In the genomic region with DNA sequence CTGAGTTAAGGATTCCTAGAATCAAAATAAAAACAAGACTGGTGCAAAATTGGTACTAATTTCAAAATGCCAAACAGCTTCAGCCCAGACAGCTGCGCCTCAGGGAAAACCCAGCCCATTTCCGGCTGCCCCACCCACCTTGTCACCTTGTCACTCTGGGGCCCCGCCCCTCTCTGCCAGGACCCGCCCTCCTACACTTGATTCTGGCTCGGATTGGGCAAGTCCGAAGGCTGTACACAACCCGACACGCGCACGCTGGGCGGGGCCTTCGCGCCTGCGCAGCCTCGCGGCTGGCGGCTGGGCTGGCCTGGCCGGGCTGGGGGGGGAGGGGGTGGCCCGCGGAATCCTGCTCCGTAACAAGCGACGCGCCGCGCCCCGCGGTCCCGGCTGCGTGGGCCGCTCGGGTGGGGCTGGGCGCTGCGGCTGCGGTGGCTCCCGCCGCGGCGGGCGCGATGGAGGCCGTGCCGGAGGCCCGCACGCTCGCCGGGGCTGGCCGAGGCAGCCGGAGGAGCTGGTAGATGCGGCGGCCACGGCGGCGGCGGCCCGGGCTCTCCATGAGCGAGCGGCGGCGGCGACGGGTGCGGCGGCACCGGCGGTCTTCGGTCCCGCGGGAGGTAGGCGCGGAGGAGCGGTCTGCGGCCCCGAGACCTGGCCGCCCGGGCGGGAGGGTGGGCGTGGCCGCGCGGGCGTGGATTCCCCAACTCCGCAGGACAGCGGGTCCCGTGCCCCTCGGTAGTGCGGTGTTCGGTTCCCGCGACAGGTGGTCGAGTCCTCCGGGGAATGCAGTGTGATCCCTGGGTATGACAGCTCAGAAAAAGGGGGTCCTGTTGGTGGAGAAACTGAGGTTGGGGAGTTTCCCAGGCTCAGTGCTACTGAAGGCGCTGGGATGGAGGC, we compare ENCODE assay signal across 8 mouse cellular contexts. TPM values are rescaled to one million over a fixed set of nuclear protein-coding genes. Genes with fewer than 3 reads are reported as not detected.
A peak's percentile ranks its signal among the peaks of the same experiment; 100 is the strongest.
DNase-seq lines count a peak whose midpoint lies in the region; ATAC-seq lines count a peak whose summit lies in the region.

A gene (plus strand): TSS at position 329 of the 894 bp plus-strand sequence.

- intact Hi-C loops in heart, postnatal 14 days (cut with DNase I), result loop anchor here (2.0 to 10.0 kb wide), 2 partner anchors 49 to 257 kb away; a partner anchor contains a TSS

- WGBS in forebrain, embryonic 14.5 days, result under 1% methylated on average over 43 of the region's 93 CpGs
- WGBS in neural tube, embryonic 15.5 days, result under 1% methylated on average over 76 of the region's 93 CpGs

- 0 out of 2 replicates have a peak, but pooled peaks cover 5% of the 10 kb centered on the region for H3K36me3 ChIP-seq in forebrain, embryonic 14.5 days (ENCODE audit: control insufficient read depth, insufficient read depth, low read length)
- H3K36me3 ChIP-seq in neural tube, embryonic 15.5 days, result peaks cover 12% of the 10 kb centered on the region

- H3K4me2 ChIP-seq in forebrain, embryonic 14.5 days (ENCODE audit: low read length), result peak within 1 kb of the TSS; percentile 79
- peak within 1 kb of the TSS; percentile 70 for H3K4me2 ChIP-seq in neural tube, embryonic 15.5 days

- H3K27ac ChIP-seq in forebrain, embryonic 14.5 days (ENCODE audit: low read depth, low read length), result peak within 1 kb of the TSS; percentile 70
- peak within 1 kb of the TSS; percentile 84 for H3K27ac ChIP-seq in neural tube, embryonic 15.5 days (replicated peaks)

- peak; percentile 100 for ATAC-seq in forebrain, embryonic 14.5 days
- peak; percentile 100 for ATAC-seq in neural tube, embryonic 15.5 days (ENCODE audit: low FRiP score)

- H3K27me3 ChIP-seq in forebrain, embryonic 14.5 days (replicated peaks; ENCODE audit: control insufficient read depth, insufficient read depth, low read length), result no peaks in the 10 kb centered on the region
- 0 out of 2 replicates have a peak, but pooled peaks cover 2% of the 10 kb centered on the region for H3K27me3 ChIP-seq in neural tube, embryonic 15.5 days (replicated peaks)

- peak within 1 kb of the TSS; percentile 74 for H3K4me3 ChIP-seq in forebrain, embryonic 14.5 days (ENCODE audit: low read depth, low read length)
- peak within 1 kb of the TSS; percentile 85 for H3K4me3 ChIP-seq in neural tube, embryonic 15.5 days (replicated peaks)

- no peaks in the 10 kb centered on the region for H3K4me1 ChIP-seq in forebrain, embryonic 14.5 days (ENCODE audit: control insufficient read depth, insufficient read depth, low read length)
- peaks cover 11% of the 10 kb centered on the region; the same call in 1 of the 2 replicates for H3K4me1 ChIP-seq in neural tube, embryonic 15.5 days

- peak within 1 kb of the TSS; percentile 79 for H3K9ac ChIP-seq in forebrain, embryonic 14.5 days (ENCODE audit: low read length)
- H3K9ac ChIP-seq in neural tube, embryonic 15.5 days (replicated peaks), result peak within 1 kb of the TSS; percentile 81

- peak; percentile 96 for DNase-seq in ES-CJ7 (ENCODE audit: low read depth, low spot score)
- peak; percentile 94 for DNase-seq in cerebellum, adult 11 months
- peak; percentile 98 for DNase-seq in forebrain, embryonic 14.5 days (ENCODE audit: low spot score)
- peak; percentile 96 for DNase-seq in heart, postnatal 14 days
- DNase-seq in layer of hippocampus, adult 11-12 months (ENCODE audit: low spot score), result peak; percentile 94
- peak; percentile 95 to 97 for DNase-seq in lung, adult 18-20 months
- peak; percentile 96 for DNase-seq in testis, postnatal 14 days (ENCODE audit: low spot score)

- H3K9me3 ChIP-seq in forebrain, embryonic 14.5 days (replicated peaks; ENCODE audit: control insufficient read depth, low read length), result no peaks in the 10 kb centered on the region
- H3K9me3 ChIP-seq in neural tube, embryonic 15.5 days (replicated peaks), result no peaks in the 10 kb centered on the region

RNA-seq across cellular contexts. Expression of the gene that starts here (rescaled TPM):
- 1.7 and 2.9 TPM in 2 replicates for polyA plus RNA-seq in forebrain, embryonic 14.5 days (2014; fragmentation: Nextera tagmentation; extraction: Ambion mirVana)
- total RNA-seq in heart, postnatal 14 days (2021), result 1 to 10 TPM; 3.3 to 4.3 TPM
- polyA plus RNA-seq in neural tube, embryonic 15.5 days (2015; fragmentation: Nextera tagmentation; extraction: Ambion mirVana), result 2.6 and 5.0 TPM in 2 replicates

Comparison
In these comparisons a context has a peak if more than half of its experiments do, and no peak if none do; other contexts are left out.
1. Peak in every context shown above with its lines: DNase-seq, ATAC-seq, H3K4me3 ChIP-seq and H3K27ac ChIP-seq.